Mouse (Mus musculus) megakaryocyte, embryonic 14.5 days (primary cell): Measurements from ENCODE around the gene Setd7.
"Not testable (repeated sequence)": the region's sequence is repeated elsewhere in the genome, so short reads cannot be mapped to it uniquely, and the experiment has no call there.

ENCODE experiments used
- FLI1 ChIP-seq: IDR thresholded peaks from 2 replicates; pipeline ENCODE4 v1.6.1; 2012; ENCODE audit warnings: low read length, inconsistent platforms, mixed read lengths
- GATA1 ChIP-seq: IDR thresholded peaks from 3 replicates; pipeline ENCODE4 v1.6.1; 2012; ENCODE audit warnings: mixed read lengths, low read length, inconsistent platforms, borderline replicate concordance

- TF ChIP-seq FLI1, GATA1: not testable (repeated sequence)
Observed at GRCm38 (mm10) chr3:51579243-51579642, 18.6 kb upstream of the Setd7 start.
